Mouse (Mus musculus): ENCODE data around the gene Tk2. TPM values are rescaled to one million over a fixed set of nuclear protein-coding genes. Genes with fewer than 3 reads are reported as not detected.

Gene Tk2
- polyA plus RNA-seq, 1 experiment, result 17.2 TPM

DNA sequence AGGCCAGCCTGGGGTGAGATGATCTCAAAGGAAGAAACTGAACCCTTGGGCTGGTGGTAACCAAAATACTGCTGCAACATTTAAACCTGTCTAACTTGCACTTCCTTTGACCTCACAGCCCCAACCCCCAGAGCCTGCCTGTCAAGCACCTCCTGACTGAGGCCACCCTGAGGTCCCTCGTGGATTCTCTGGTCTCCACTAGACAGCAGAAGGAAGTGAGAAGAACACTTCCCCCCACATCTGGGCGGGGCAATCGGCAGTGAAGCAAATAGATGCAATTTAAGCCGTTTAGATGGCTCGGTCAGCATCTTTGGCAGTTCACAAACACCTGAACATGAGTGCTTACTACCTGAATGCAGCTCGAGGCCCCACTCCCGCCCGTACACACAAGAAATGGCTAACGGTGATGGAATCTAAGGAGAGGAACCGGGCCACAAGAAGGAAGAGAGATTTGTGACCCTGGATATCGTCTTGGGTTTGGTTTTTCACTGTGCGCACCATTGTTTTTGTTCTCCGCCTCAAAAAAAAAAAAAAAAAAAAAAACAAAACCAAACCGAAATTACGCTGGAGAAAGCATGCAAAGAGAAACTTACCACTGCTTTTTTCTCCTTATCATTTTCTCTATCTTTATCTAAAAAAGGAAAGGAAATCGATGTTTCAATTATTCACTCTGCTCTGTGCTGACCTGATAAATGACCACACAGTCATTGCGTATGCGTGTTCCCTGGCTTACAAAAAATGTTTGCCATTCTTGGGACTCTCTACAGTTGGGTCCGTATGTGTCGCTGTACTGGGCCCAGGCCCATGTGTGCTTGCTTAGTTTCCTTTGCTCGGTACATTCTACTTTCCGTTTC, 1.1 kb downstream of the Tk2 start:
- TF ChIP-seq CTCF (IDR thresholded peaks at IDR 0.05; ENCODE audit: low read depth, low read length) (no peak), EP300 (IDR thresholded peaks at IDR 0.05; ENCODE audit: insufficient read depth, low read depth, low read length) (no peak), POLR2A (IDR thresholded peaks at IDR 0.05; ENCODE audit: insufficient read depth, low read length) (no peak)
- Histone ChIP-seq H3K9ac (ENCODE audit: low read depth, poor library complexity, severe bottlenecking) (peak overlapping the region; percentile 84), H3K36me3 (ENCODE audit: control insufficient read depth, insufficient read depth, low read length, poor library complexity, severe bottlenecking) (no peaks in the 10 kb centered on the region; the same call in 1 of the 2 replicates), H3K4me1 (ENCODE audit: control insufficient read depth, insufficient read depth, low read length) (no peaks in the 10 kb centered on the region), H3K9me3 (replicated peaks; ENCODE audit: control insufficient read depth, insufficient read depth, low read length, poor library complexity, severe bottlenecking) (no peaks in the 10 kb centered on the region), H3K4me3 (ENCODE audit: low read depth, low read length) (peak overlapping the region; percentile 81), H3K27me3 (ENCODE audit: control insufficient read depth, insufficient read depth, low read length, poor library complexity, severe bottlenecking) (no peaks in the 10 kb centered on the region), H3K27ac (ENCODE audit: insufficient read depth, low read length) (no peak overlapping the region)

DNA sequence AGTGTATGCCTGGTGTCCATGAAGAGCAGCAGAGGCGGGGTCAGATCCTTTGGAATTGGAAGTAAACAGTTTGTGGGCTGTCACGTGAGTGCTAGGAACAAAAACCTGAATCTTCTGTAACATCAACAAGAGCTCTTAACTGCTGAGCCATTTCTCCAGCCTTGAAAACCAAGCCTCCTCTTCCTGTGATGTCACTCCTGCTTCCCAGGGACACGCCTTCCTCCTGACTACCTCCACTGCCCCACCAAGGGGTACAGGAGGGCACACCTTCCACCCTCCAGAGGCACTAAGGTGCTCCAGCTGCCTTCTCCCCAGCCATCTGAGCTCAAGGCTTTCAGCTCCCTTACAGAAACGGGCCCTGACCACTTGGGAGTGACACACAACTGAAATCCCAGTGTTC, 1.7 kb downstream of the Tk2 start:
- Histone ChIP-seq H3K27me3 (ENCODE audit: control insufficient read depth, insufficient read depth, low read length, poor library complexity, severe bottlenecking) (no peaks in the 10 kb centered on the region), H3K27ac (ENCODE audit: insufficient read depth, low read length) (no peak overlapping the region), H3K9me3 (replicated peaks; ENCODE audit: control insufficient read depth, insufficient read depth, low read length, poor library complexity, severe bottlenecking) (no peaks in the 10 kb centered on the region), H3K4me1 (ENCODE audit: control insufficient read depth, insufficient read depth, low read length) (no peaks in the 10 kb centered on the region), H3K9ac (ENCODE audit: low read depth, poor library complexity, severe bottlenecking) (no peak overlapping the region), H3K36me3 (ENCODE audit: control insufficient read depth, insufficient read depth, low read length, poor library complexity, severe bottlenecking) (no peaks in the 10 kb centered on the region; the same call in 1 of the 2 replicates), H3K4me3 (ENCODE audit: low read depth, low read length) (no peak overlapping the region)
- TF ChIP-seq POLR2A (IDR thresholded peaks at IDR 0.05; ENCODE audit: insufficient read depth, low read length), result no peak
- no peak for TF ChIP-seq EP300 (IDR thresholded peaks at IDR 0.05; ENCODE audit: insufficient read depth, low read depth, low read length)
- no peak for TF ChIP-seq CTCF (IDR thresholded peaks at IDR 0.05; ENCODE audit: low read depth, low read length)

DNA sequence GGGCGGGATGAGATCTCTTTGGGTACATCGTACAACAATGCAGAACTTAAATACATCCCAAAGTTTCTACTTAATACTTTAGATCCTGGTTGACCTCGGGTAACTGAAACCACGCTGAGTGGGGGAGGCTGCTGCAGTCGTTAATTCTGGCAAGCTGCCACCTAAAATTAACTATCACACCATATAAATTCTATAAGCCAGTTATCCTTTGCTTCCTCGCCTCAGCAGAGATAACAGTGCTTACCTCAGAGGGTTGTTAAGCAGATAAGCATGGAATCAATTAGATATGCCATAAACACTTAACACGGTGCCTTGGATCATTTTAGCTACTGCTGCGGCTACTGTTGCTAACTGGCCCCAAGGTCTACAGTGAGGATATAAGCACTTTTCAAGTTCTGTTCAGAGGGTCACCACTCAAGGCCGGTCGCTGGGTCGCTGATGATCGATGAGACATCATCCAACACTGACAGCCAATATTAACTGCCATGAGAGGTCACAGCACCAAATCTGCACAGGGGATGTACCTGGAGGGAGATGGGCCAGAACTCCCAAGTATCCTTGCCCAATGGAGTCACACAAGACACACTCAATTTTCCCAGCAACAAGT, 6.2 kb downstream of the Tk2 start:
- H3K9me3 ChIP-seq (replicated peaks; ENCODE audit: control insufficient read depth, insufficient read depth, low read length, poor library complexity, severe bottlenecking), result no peaks in the 10 kb centered on the region
- no peak overlapping the region for H3K27ac ChIP-seq (ENCODE audit: insufficient read depth, low read length)
- no peak overlapping the region for H3K4me3 ChIP-seq (ENCODE audit: low read depth, low read length)
- no peak overlapping the region for H3K9ac ChIP-seq (ENCODE audit: low read depth, poor library complexity, severe bottlenecking)
- H3K36me3 ChIP-seq (ENCODE audit: control insufficient read depth, insufficient read depth, low read length, poor library complexity, severe bottlenecking), result peaks cover 6% of the 10 kb centered on the region
- no peaks in the 10 kb centered on the region for H3K27me3 ChIP-seq (ENCODE audit: control insufficient read depth, insufficient read depth, low read length, poor library complexity, severe bottlenecking)
- TF ChIP-seq POLR2A (IDR thresholded peaks at IDR 0.05; ENCODE audit: insufficient read depth, low read length) (no peak), CTCF (IDR thresholded peaks at IDR 0.05; ENCODE audit: low read depth, low read length) (no peak), EP300 (IDR thresholded peaks at IDR 0.05; ENCODE audit: insufficient read depth, low read depth, low read length) (no peak)
- no peaks in the 10 kb centered on the region for H3K4me1 ChIP-seq (ENCODE audit: control insufficient read depth, insufficient read depth, low read length)

DNA sequence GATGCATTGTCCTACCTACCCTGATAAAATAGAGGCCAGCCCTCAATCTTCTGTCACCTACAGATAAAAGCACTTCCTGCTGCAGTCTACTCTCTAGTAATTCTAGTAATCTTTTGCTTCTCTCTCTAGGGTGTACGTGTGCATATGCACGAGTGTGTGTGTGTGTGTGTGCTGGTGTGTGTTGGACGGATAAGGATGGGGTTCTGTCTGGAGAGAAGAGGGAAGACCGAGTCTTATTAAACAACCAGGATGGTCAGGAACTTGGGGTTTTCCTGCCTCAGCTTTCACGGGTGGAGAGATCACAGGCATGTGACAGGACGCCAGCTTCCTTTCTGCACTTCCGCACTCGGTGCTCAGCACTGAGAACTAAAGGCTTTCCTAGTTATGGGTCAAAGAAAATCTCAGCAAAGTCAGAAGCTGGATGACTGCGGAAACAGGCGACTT, 8.9 kb downstream of the Tk2 start:
- no peak overlapping the region for H3K4me3 ChIP-seq (ENCODE audit: low read depth, low read length)
- H3K36me3 ChIP-seq (ENCODE audit: control insufficient read depth, insufficient read depth, low read length, poor library complexity, severe bottlenecking), result peaks cover 6% of the 10 kb centered on the region
- H3K27ac ChIP-seq (ENCODE audit: insufficient read depth, low read length), result no peak overlapping the region
- TF ChIP-seq EP300 (IDR thresholded peaks at IDR 0.05; ENCODE audit: insufficient read depth, low read depth, low read length), result no peak
- TF ChIP-seq CTCF (IDR thresholded peaks at IDR 0.05; ENCODE audit: low read depth, low read length), result no peak
- no peak for TF ChIP-seq POLR2A (IDR thresholded peaks at IDR 0.05; ENCODE audit: insufficient read depth, low read length)
- no peaks in the 10 kb centered on the region for H3K4me1 ChIP-seq (ENCODE audit: control insufficient read depth, insufficient read depth, low read length)
- H3K9me3 ChIP-seq (replicated peaks; ENCODE audit: control insufficient read depth, insufficient read depth, low read length, poor library complexity, severe bottlenecking), result no peaks in the 10 kb centered on the region
- H3K9ac ChIP-seq (ENCODE audit: low read depth, poor library complexity, severe bottlenecking), result no peak overlapping the region
- no peaks in the 10 kb centered on the region for H3K27me3 ChIP-seq (ENCODE audit: control insufficient read depth, insufficient read depth, low read length, poor library complexity, severe bottlenecking)

DNA sequence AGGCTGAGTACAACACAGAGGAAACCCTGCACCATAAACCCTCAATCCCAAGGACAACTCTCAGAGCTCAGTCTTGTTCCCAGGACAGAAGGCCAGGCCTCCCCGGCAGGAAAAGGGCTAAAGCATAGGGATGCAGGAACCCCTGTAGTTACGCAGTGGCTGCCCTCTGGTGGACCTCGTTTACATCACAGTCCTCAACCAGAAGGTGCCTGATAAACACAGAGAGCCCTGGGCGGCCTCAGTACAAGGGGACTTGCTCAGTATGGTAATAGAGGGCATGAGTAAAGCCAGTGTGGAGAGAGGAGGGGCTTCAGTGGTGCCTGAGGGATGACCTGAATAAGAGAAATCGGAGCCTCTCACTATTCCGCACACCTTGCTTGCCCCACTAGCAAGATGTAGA, 13.8 kb downstream of the Tk2 start:
- H3K27ac ChIP-seq (ENCODE audit: insufficient read depth, low read length), result no peak overlapping the region
- no peaks in the 10 kb centered on the region for H3K27me3 ChIP-seq (ENCODE audit: control insufficient read depth, insufficient read depth, low read length, poor library complexity, severe bottlenecking)
- no peak overlapping the region for H3K9ac ChIP-seq (ENCODE audit: low read depth, poor library complexity, severe bottlenecking)
- peaks cover 17% of the 10 kb centered on the region for H3K36me3 ChIP-seq (ENCODE audit: control insufficient read depth, insufficient read depth, low read length, poor library complexity, severe bottlenecking)
- TF ChIP-seq CTCF (IDR thresholded peaks at IDR 0.05; ENCODE audit: low read depth, low read length) (peak; percentile 53), EP300 (IDR thresholded peaks at IDR 0.05; ENCODE audit: insufficient read depth, low read depth, low read length) (no peak)
- H3K4me1 ChIP-seq (ENCODE audit: control insufficient read depth, insufficient read depth, low read length), result no peaks in the 10 kb centered on the region
- no peaks in the 10 kb centered on the region for H3K9me3 ChIP-seq (replicated peaks; ENCODE audit: control insufficient read depth, insufficient read depth, low read length, poor library complexity, severe bottlenecking)
- no peak overlapping the region for H3K4me3 ChIP-seq (ENCODE audit: low read depth, low read length)

DNA sequence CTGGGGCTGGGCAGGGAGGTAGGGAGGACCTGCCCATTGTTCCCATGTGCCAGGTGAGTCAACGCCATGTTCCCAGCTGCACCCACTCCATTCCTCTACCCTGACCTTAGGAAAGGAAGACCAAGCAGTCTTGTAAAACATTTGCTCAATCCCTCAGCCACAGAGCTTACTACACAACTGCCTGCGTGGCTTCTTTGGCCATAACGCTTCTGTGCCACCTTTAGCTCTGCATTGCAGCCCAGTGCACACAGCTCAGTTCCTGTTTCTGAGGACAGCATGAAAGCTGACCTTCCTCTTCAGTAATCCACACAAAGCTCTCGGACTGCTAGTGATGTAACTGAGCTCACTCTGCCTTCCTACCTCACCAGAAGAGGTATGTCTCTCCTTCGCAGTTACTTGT, 15.4 kb downstream of the Tk2 start:
- Histone ChIP-seq H3K27me3 (ENCODE audit: control insufficient read depth, insufficient read depth, low read length, poor library complexity, severe bottlenecking) (no peaks in the 10 kb centered on the region), H3K36me3 (ENCODE audit: control insufficient read depth, insufficient read depth, low read length, poor library complexity, severe bottlenecking) (peaks cover 15% of the 10 kb centered on the region), H3K4me1 (ENCODE audit: control insufficient read depth, insufficient read depth, low read length) (no peaks in the 10 kb centered on the region), H3K9ac (ENCODE audit: low read depth, poor library complexity, severe bottlenecking) (no peak overlapping the region), H3K27ac (ENCODE audit: insufficient read depth, low read length) (no peak overlapping the region), H3K4me3 (ENCODE audit: low read depth, low read length) (no peak overlapping the region), H3K9me3 (replicated peaks; ENCODE audit: control insufficient read depth, insufficient read depth, low read length, poor library complexity, severe bottlenecking) (no peaks in the 10 kb centered on the region)
- TF ChIP-seq EP300 (IDR thresholded peaks at IDR 0.05; ENCODE audit: insufficient read depth, low read depth, low read length) (no peak), POLR2A (IDR thresholded peaks at IDR 0.05; ENCODE audit: insufficient read depth, low read length) (no peak), CTCF (IDR thresholded peaks at IDR 0.05; ENCODE audit: low read depth, low read length) (no peak)

All from ES-Bruce4 (cell line).